Mouse (Mus musculus): ENCODE measurements around the gene Ccl26. TPM values are rescaled to one million over a fixed set of nuclear protein-coding genes. Genes with fewer than 3 reads are reported as not detected.

The Ccl26 gene
- polyA plus RNA-seq, 1 experiment from 2014 or later, result not detected

- Histone ChIP-seq H3K4me2 (replicated peaks) (no peak overlapping the region), H3K4me1 (no peaks in the 10 kb centered on the region), H3K36me3 (no peaks in the 10 kb centered on the region), H3K27me3 (no peaks in the 10 kb centered on the region), H3K9ac (no peak overlapping the region), H3K4me3 (no peak overlapping the region), H3K9me3 (replicated peaks) (no peaks in the 10 kb centered on the region), H3K27ac (no peak overlapping the region)
- 90% methylated on average over 6 of the region's 6 CpGs for WGBS
- no peak for ATAC-seq (ENCODE audit: low FRiP score)
Measured at GRCm38 (mm10) chr5:135567556-135568265, 4.3 kb upstream of the Ccl26 start.

- H3K4me3 ChIP-seq, result no peak overlapping the region
- ATAC-seq (ENCODE audit: low FRiP score), result no peak
Measured at GRCm38 (mm10) chr5:135557671-135558070, 5.7 kb downstream of the Ccl26 start.

GRCm38 (mm10) chr5:135557051-135557450 lies 6.3 kb downstream of the Ccl26 start:
- 28% methylated on average over 4 of the region's 4 CpGs for WGBS
- peak overlapping the region; percentile 82 for H3K27ac ChIP-seq
- no peaks in the 10 kb centered on the region for H3K27me3 ChIP-seq
- H3K4me1 ChIP-seq, result peaks cover 5% of the 10 kb centered on the region; the same call in 1 of the 2 replicates
- H3K4me2 ChIP-seq (replicated peaks), result no peak overlapping the region
- H3K36me3 ChIP-seq, result no peaks in the 10 kb centered on the region
- peak; percentile 87 for ATAC-seq (ENCODE audit: low FRiP score)
- H3K4me3 ChIP-seq, result no peak overlapping the region
- no peak overlapping the region for H3K9ac ChIP-seq
- H3K9me3 ChIP-seq (replicated peaks), result no peaks in the 10 kb centered on the region

More at GRCm38 (mm10) chr5:135557671-135558070, 5.7 kb downstream of the Ccl26 start:
- Histone ChIP-seq H3K9ac (no peak overlapping the region), H3K4me2 (replicated peaks) (no peak overlapping the region), H3K4me1 (peaks cover 5% of the 10 kb centered on the region; the same call in 1 of the 2 replicates), H3K36me3 (no peaks in the 10 kb centered on the region), H3K27me3 (no peaks in the 10 kb centered on the region), H3K27ac (peak overlapping the region; percentile 82), H3K9me3 (replicated peaks) (no peaks in the 10 kb centered on the region)
- 73% methylated on average over 3 of the region's 3 CpGs for WGBS

- H3K9me3 ChIP-seq (replicated peaks), result no peaks in the 10 kb centered on the region
- no peak overlapping the region for H3K4me2 ChIP-seq (replicated peaks)
- peaks cover 5% of the 10 kb centered on the region; the same call in 1 of the 2 replicates for H3K4me1 ChIP-seq
- peak overlapping the region; percentile 82 for H3K27ac ChIP-seq
- H3K27me3 ChIP-seq, result no peaks in the 10 kb centered on the region
- no peak overlapping the region for H3K9ac ChIP-seq
- ATAC-seq (ENCODE audit: low FRiP score), result no peak
- WGBS, result 74% methylated on average over 4 of the region's 4 CpGs
- no peaks in the 10 kb centered on the region for H3K36me3 ChIP-seq
- no peak overlapping the region for H3K4me3 ChIP-seq
Measured at GRCm38 (mm10) chr5:135556259-135556658, 7.1 kb downstream of the Ccl26 start.

DNA sequence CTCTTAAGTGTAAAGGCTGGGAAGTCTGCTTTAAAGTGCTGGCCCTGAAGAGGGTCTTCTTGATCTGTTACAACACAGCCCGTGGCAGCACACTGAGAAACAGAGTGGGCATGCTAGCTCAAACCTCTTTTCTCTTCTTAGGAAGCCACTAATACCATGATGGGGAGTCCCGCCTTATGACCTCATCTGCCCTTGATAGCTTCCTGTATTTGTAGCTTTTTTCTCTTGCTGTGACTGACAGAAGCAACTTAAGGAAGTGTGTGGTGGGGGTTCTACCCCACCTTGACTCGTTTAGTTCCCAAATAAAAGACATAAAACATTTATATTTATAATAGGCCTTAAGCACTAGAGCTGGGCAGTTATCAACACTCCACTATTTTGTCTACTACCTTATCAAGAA lies 11.8 kb downstream of the Ccl26 start:
- Histone ChIP-seq H3K27me3 (no peaks in the 10 kb centered on the region), H3K9ac (no peak overlapping the region), H3K4me1 (peaks cover 2% of the 10 kb centered on the region; the same call in 1 of the 2 replicates), H3K36me3 (no peaks in the 10 kb centered on the region), H3K4me2 (replicated peaks) (no peak overlapping the region), H3K4me3 (no peak overlapping the region), H3K27ac (no peak overlapping the region), H3K9me3 (replicated peaks) (no peaks in the 10 kb centered on the region)
- whole genome bisulfite sequencing, result 78% methylated on average over 3 of the region's 3 CpGs
- ATAC-seq (ENCODE audit: low FRiP score), result no peak

DNA sequence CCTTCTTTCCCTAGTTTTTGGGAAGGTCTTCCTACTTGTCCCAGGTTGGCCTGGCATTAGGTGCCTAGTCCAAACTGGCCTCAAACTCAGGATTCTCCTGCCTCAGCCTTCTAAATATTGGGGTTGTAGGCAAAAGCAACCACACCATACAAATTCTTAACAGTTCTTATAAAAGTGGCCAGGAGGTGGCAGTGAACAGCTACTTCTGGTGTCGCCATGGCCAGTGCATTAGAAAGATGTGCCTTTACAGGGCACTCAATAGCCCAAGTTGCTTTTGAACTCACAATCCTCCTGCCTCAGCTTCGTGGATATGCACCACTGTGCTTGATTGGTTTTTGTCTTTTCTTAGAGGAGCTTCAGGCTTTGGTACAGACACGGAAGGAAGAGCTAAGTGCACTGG lies 12.5 kb downstream of the Ccl26 start:
- no peak overlapping the region for H3K4me2 ChIP-seq (replicated peaks)
- H3K9ac ChIP-seq, result no peak overlapping the region
- H3K4me3 ChIP-seq, result no peak overlapping the region
- no peak for ATAC-seq (ENCODE audit: low FRiP score)
- H3K27ac ChIP-seq, result no peak overlapping the region
- WGBS, result 23% methylated on average over 3 of the region's 3 CpGs
- H3K4me1 ChIP-seq, result no peaks in the 10 kb centered on the region
- no peaks in the 10 kb centered on the region for H3K36me3 ChIP-seq
- H3K27me3 ChIP-seq, result no peaks in the 10 kb centered on the region
- no peaks in the 10 kb centered on the region for H3K9me3 ChIP-seq (replicated peaks)

GRCm38 (mm10) chr5:135547990-135548389 lies 15.4 kb downstream of the Ccl26 start:
- ATAC-seq (ENCODE audit: low FRiP score), result no peak
- Histone ChIP-seq H3K9me3 (replicated peaks) (no peaks in the 10 kb centered on the region), H3K27me3 (no peaks in the 10 kb centered on the region), H3K4me3 (no peak overlapping the region), H3K9ac (no peak overlapping the region), H3K36me3 (no peaks in the 10 kb centered on the region), H3K4me1 (peaks cover 11% of the 10 kb centered on the region), H3K4me2 (replicated peaks) (no peak overlapping the region), H3K27ac (no peak overlapping the region)
- 73% methylated on average over 2 of the region's 2 CpGs for WGBS

DNA sequence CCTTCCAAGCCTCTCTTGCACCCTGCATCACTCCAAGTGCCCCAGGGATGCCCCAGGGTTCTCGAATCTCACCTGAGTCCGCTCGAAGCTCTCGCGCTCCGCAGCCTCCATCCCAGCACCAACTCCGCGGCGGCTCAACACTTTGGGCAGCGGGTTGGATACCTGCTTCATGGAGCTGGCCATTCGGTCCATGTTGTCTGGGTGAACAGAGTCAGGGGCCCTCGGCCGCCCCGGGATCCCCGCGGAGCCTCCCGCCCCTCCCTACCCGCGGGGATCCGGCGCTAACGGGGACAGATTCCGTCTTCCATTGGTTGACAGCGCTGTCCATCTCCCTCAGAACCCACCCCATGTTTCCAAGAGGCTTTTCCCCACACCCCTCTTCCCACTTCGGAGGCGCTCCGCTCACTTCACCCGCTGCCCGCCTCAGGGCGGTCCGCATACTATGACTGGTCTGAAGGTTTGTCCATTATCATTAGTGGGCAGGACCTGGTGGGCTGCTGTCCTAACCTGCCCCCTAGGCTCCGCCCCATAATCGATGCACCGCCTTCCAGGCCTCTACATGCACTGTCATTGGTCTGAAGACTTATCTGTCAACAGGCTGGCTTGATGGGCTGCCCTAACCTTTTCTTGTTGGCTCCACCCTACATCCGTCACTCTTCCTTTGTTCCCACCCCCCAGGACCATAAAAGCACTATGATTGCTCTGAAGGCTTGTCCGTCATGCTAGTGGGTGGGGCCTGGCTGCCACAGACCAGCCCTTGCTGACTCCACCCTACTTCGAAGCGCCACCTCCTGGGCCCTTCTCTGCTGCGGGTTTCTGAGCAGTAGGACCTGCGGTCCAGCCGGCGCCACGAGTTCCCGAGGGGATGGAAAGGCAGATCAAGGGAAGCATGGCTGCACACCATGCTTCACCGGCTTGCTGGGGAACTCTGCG lies 18.2 kb downstream of the Ccl26 start, which contains the start of gene Hip1:
Gene Hip1 (minus strand): TSS at position 256 of the 933 bp plus-strand sequence.
- Histone ChIP-seq H3K4me1 (peaks cover 11% of the 10 kb centered on the region), H3K27ac (peak within 1 kb of the TSS; percentile 66), H3K4me3 (peak within 1 kb of the TSS; percentile 58), H3K9me3 (replicated peaks) (no peaks in the 10 kb centered on the region), H3K36me3 (no peaks in the 10 kb centered on the region), H3K27me3 (no peaks in the 10 kb centered on the region), H3K4me2 (replicated peaks) (peak within 1 kb of the TSS; percentile 94), H3K9ac (peak within 1 kb of the TSS; percentile 65)
- ATAC-seq (ENCODE audit: low FRiP score), result peak; percentile 99
- under 1% methylated on average over 46 of the region's 46 CpGs for WGBS

GRCm38 (mm10) chr5:135544032-135544558 lies 19.3 kb downstream of the Ccl26 start:
- H3K27me3 ChIP-seq, result no peaks in the 10 kb centered on the region
- H3K27ac ChIP-seq, result peak overlapping the region; percentile 66; the same call in 1 of the 2 replicates
- H3K9me3 ChIP-seq (replicated peaks), result no peaks in the 10 kb centered on the region
- peak overlapping the region; percentile 94 for H3K4me2 ChIP-seq (replicated peaks)
- no peaks in the 10 kb centered on the region for H3K36me3 ChIP-seq
- H3K9ac ChIP-seq, result peak overlapping the region; percentile 65
- H3K4me3 ChIP-seq, result peak overlapping the region; percentile 58
- ATAC-seq (ENCODE audit: low FRiP score), result no peak
- peaks cover 11% of the 10 kb centered on the region for H3K4me1 ChIP-seq
- WGBS, result 5% methylated on average over 15 of the region's 15 CpGs

GRCm38 (mm10) chr5:135537794-135538214 lies 25.6 kb downstream of the Ccl26 start:
- WGBS, result 81% methylated on average over 10 of the region's 10 CpGs
- Histone ChIP-seq H3K9me3 (replicated peaks) (no peaks in the 10 kb centered on the region), H3K27ac (no peak overlapping the region), H3K27me3 (no peaks in the 10 kb centered on the region), H3K36me3 (no peaks in the 10 kb centered on the region), H3K9ac (no peak overlapping the region), H3K4me2 (replicated peaks) (no peak overlapping the region), H3K4me3 (no peak overlapping the region), H3K4me1 (no peaks in the 10 kb centered on the region)
- ATAC-seq (ENCODE audit: low FRiP score), result no peak

- Histone ChIP-seq H3K9ac (no peak overlapping the region), H3K27ac (no peak overlapping the region), H3K36me3 (no peaks in the 10 kb centered on the region), H3K27me3 (no peaks in the 10 kb centered on the region), H3K9me3 (replicated peaks) (no peaks in the 10 kb centered on the region), H3K4me1 (no peaks in the 10 kb centered on the region), H3K4me3 (no peak overlapping the region), H3K4me2 (replicated peaks) (no peak overlapping the region)
- no peak for ATAC-seq (ENCODE audit: low FRiP score)
- 79% methylated on average over 4 of the region's 4 CpGs for WGBS
Measured at GRCm38 (mm10) chr5:135537326-135537725, 26.0 kb downstream of the Ccl26 start.

- Histone ChIP-seq H3K4me3 (no peak overlapping the region), H3K27me3 (no peaks in the 10 kb centered on the region), H3K9ac (no peak overlapping the region), H3K36me3 (no peaks in the 10 kb centered on the region), H3K4me2 (replicated peaks) (no peak overlapping the region), H3K27ac (no peak overlapping the region), H3K4me1 (no peaks in the 10 kb centered on the region), H3K9me3 (replicated peaks) (no peaks in the 10 kb centered on the region)
- no peak for ATAC-seq (ENCODE audit: low FRiP score)
Measured at GRCm38 (mm10) chr5:135535867-135536266, 27.5 kb downstream of the Ccl26 start.
